Mouse (Mus musculus) thymus, adult 2 months (tissue): Measurements from ENCODE around the gene Apaf1. TPM values are rescaled to one million over a fixed set of nuclear protein-coding genes. Genes with fewer than 3 reads are reported as not detected.

Experiments used
- DNase-seq: peaks from one replicate; pipeline ENCODE4 v3.0.0; 2021
- H3K27ac ChIP-seq: fragments of 200-500 bp; 2 replicates; pipeline ENCODE4 v1.5.1; 2012; ENCODE audit warnings: low read length, control low read depth; ENCODE audit not compliant: control insufficient read depth, insufficient read depth
- H3K27me3 ChIP-seq: fragments of 200-500 bp; 2 replicates; pipeline ENCODE4 v1.6.1; 2012; ENCODE audit warnings: mild to moderate bottlenecking, low read length, moderate library complexity, mixed read lengths; ENCODE audit not compliant: control insufficient read depth, insufficient read depth
- H3K36me3 ChIP-seq: fragments of 200-500 bp; 2 replicates; pipeline ENCODE4 v1.6.1; 2012; ENCODE audit warnings: mild to moderate bottlenecking, low read length, moderate library complexity; ENCODE audit not compliant: control insufficient read depth, insufficient read depth
- H3K4me1 ChIP-seq: fragments of 200-500 bp; replicated peaks from 2 replicates; pipeline ENCODE4 v1.6.1; 2012; ENCODE audit warnings: low read length; ENCODE audit not compliant: control insufficient read depth, insufficient read depth
- H3K4me3 ChIP-seq: fragments of 200-500 bp; 2 replicates; pipeline ENCODE4 v1.5.1; 2012; ENCODE audit warnings: mild to moderate bottlenecking, low read length, control low read depth, moderate library complexity; ENCODE audit not compliant: control insufficient read depth, insufficient read depth
- CTCF ChIP-seq: fragments of 200-500 bp; IDR thresholded peaks from 2 replicates; pipeline ENCODE4 v1.5.1; 2012; ENCODE audit warnings: mild to moderate bottlenecking, control low read depth, low read length, moderate library complexity, borderline replicate concordance; ENCODE audit not compliant: control insufficient read depth, poor library complexity, insufficient read depth; ENCODE audit errors: extremely low read depth
- POLR2A ChIP-seq: fragments of 200-500 bp; IDR thresholded peaks from 2 replicates; pipeline ENCODE4 v1.6.1; 2012; ENCODE audit warnings: mild to moderate bottlenecking, low read length, control low read depth, moderate library complexity; ENCODE audit not compliant: control insufficient read depth, poor library complexity, insufficient read depth; ENCODE audit errors: extremely low read depth
- WGBS: fragments of 180-500 bp; shearing (Covaris S2); methylation state at CpG from one replicate; pipeline ENCODE4 v1.1.7; 2018; 5-methylcytosine and 5-hydroxymethylcytosine counted together
- polyA plus RNA-seq: library from polyadenylated mRNA; depleted of rRNA; stranded (reverse); fragments of >200 nt; gene quantifications from 2 replicates; pipeline ENCODE4 v1.2.3, GENCODE M21; 2012

Apaf1 gene
- polyA plus RNA-seq, 1 experiment = 18.1 TPM

GRCm38 (mm10) chr10:90970560-90970959 lies 112.0 kb downstream of the Apaf1 start:
- Histone ChIP-seq H3K27ac (no peak overlapping the region), H3K4me1 (peaks cover 6% of the 10 kb centered on the region; the same call in 1 of the 2 replicates), H3K4me3 (no peak overlapping the region), H3K27me3 (peaks cover 10% of the 10 kb centered on the region), H3K36me3 (no peaks in the 10 kb centered on the region)
- DNase-seq = no peak
- 55% methylated on average over 4 of the region's 4 CpGs for WGBS
- no peak for TF ChIP-seq CTCF
- no peak for TF ChIP-seq POLR2A

- peak; percentile 12 for DNase-seq
- peaks cover 10% of the 10 kb centered on the region for H3K27me3 ChIP-seq
These were observed 113.0 kb downstream of the Apaf1 start for GRCm38 (mm10) chr10:90969355-90970174.

GRCm38 (mm10) chr10:90968247-90968646 lies 114.3 kb downstream of the Apaf1 start:
- H3K4me3 ChIP-seq = no peak overlapping the region
- peaks cover 10% of the 10 kb centered on the region for H3K27me3 ChIP-seq
- no peak overlapping the region for H3K27ac ChIP-seq
- H3K36me3 ChIP-seq = no peaks in the 10 kb centered on the region
- no peak for DNase-seq
- TF ChIP-seq POLR2A (no peak), CTCF (no peak)
- WGBS = 96% methylated on average over 10 of the region's 10 CpGs
- H3K4me1 ChIP-seq = peaks cover 6% of the 10 kb centered on the region; the same call in 1 of the 2 replicates

More at GRCm38 (mm10) chr10:90969355-90970174, 113.0 kb downstream of the Apaf1 start:
- Histone ChIP-seq H3K4me3 (0 out of 2 replicates have a peak overlapping the region, but pooled peaks have one; percentile 11), H3K27ac (no peak overlapping the region), H3K4me1 (peaks cover 6% of the 10 kb centered on the region; the same call in 1 of the 2 replicates), H3K36me3 (no peaks in the 10 kb centered on the region)
- 8% methylated on average over 72 of the region's 72 CpGs for WGBS
- TF ChIP-seq CTCF (no peak), POLR2A (no peak)

- Histone ChIP-seq H3K36me3 (no peaks in the 10 kb centered on the region), H3K4me3 (no peak overlapping the region), H3K27ac (no peak overlapping the region), H3K4me1 (peaks cover 6% of the 10 kb centered on the region; the same call in 1 of the 2 replicates), H3K27me3 (peaks cover 10% of the 10 kb centered on the region)
- 10% methylated on average over 9 of the region's 9 CpGs for WGBS
- TF ChIP-seq POLR2A (no peak), CTCF (no peak)
- no peak for DNase-seq
These were observed 115.7 kb downstream of the Apaf1 start for GRCm38 (mm10) chr10:90966821-90967220.

- Histone ChIP-seq H3K4me1 (peaks cover 6% of the 10 kb centered on the region; the same call in 1 of the 2 replicates), H3K36me3 (no peaks in the 10 kb centered on the region), H3K4me3 (no peak overlapping the region), H3K27me3 (peaks cover 10% of the 10 kb centered on the region), H3K27ac (no peak overlapping the region)
- DNase-seq = no peak
- WGBS = 74% methylated on average over 14 of the region's 14 CpGs
- TF ChIP-seq POLR2A (no peak), CTCF (no peak)
These were observed 116.8 kb downstream of the Apaf1 start for GRCm38 (mm10) chr10:90965671-90966315.

GRCm38 (mm10) chr10:90964511-90964910 lies 118.1 kb downstream of the Apaf1 start:
- TF ChIP-seq CTCF = no peak
- no peak for TF ChIP-seq POLR2A
- Histone ChIP-seq H3K4me1 (0 out of 2 replicates have a peak, but pooled peaks cover 2% of the 10 kb centered on the region), H3K27me3 (peaks cover 5% of the 10 kb centered on the region), H3K27ac (no peak overlapping the region), H3K4me3 (no peak overlapping the region), H3K36me3 (no peaks in the 10 kb centered on the region)
- 32% methylated on average over 9 of the region's 9 CpGs for WGBS
- no peak for DNase-seq
